Comparison of ENCODE assay signal across 9 mouse cellular contexts in the genomic region with DNA sequence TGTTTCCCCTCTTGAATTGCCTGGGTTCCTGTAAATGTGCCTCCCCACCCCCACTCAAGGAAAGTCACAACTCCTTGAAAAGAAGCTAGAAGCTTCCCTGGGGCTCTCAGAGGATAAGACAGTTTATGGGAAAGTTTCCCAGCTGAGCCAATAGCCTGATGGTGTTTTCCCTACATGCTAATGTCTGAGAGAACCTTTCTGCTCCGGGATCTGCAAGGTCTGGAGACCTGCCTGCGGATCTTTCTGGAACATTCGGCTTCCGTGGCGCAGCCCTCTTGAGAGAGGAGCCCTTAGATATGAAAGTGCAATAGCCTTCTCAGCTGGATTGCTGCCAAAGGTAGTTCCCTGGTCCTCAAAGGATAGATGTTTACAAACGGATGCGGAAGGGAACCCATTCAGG. TPM values are rescaled to one million over a fixed set of nuclear protein-coding genes. Genes with fewer than 3 reads are reported as not detected.
DNase-seq lines count a peak whose midpoint lies in the region; ATAC-seq lines count a peak whose summit lies in the region.
"Had no signal": no experiment of that assay in that cellular context is flagged by ENCODE, and none has a peak within 500 bp of the region (broad histone marks: within the 10 kb centered on the region; RNA-seq: fewer than 3 reads in every experiment).

No protein-coding gene starts in this region.

- no peaks in the 10 kb centered on the region for H3K27me3 ChIP-seq in heart, embryonic 11.5 days (ENCODE audit: control insufficient read depth, insufficient read depth, low read length)
- H3K27me3 ChIP-seq in kidney, embryonic 14.5 days (ENCODE audit: control insufficient read depth, insufficient read depth, low read length): no peaks in the 10 kb centered on the region
- H3K27me3 ChIP-seq in lung, embryonic 15.5 days: peaks cover 34% of the 10 kb centered on the region

- H3K4me1 ChIP-seq in heart, embryonic 11.5 days (ENCODE audit: control insufficient read depth, insufficient read depth, low read length): peaks cover 12% of the 10 kb centered on the region
- no peaks in the 10 kb centered on the region; the same call in 1 of the 2 replicates for H3K4me1 ChIP-seq in kidney, embryonic 14.5 days (ENCODE audit: control insufficient read depth, insufficient read depth, low read length)
- H3K4me1 ChIP-seq in lung, embryonic 15.5 days: peaks cover 21% of the 10 kb centered on the region

- ATAC-seq in heart, embryonic 11.5 days (replicated peaks; ENCODE audit: insufficient number of reproducible peaks, low FRiP score, low TSS enrichment): no peak
- no peak for ATAC-seq in kidney, embryonic 14.5 days (ENCODE audit: low FRiP score, low TSS enrichment)
- ATAC-seq in lung, embryonic 15.5 days (ENCODE audit: borderline replicate concordance, extremely low read depth, low FRiP score, low TSS enrichment): no peak

- H3K9me3 ChIP-seq in heart, embryonic 11.5 days (replicated peaks; ENCODE audit: control insufficient read depth, low read length): no peaks in the 10 kb centered on the region
- no peaks in the 10 kb centered on the region for H3K9me3 ChIP-seq in kidney, embryonic 14.5 days (ENCODE audit: control insufficient read depth, low read length)
- H3K9me3 ChIP-seq in lung, embryonic 15.5 days: no peaks in the 10 kb centered on the region

- no peaks in the 10 kb centered on the region for H3K36me3 ChIP-seq in heart, embryonic 11.5 days (ENCODE audit: control insufficient read depth, insufficient read depth, low read length)
- H3K36me3 ChIP-seq in kidney, embryonic 14.5 days (ENCODE audit: control insufficient read depth, insufficient read depth, low read length): no peaks in the 10 kb centered on the region
- H3K36me3 ChIP-seq in lung, embryonic 15.5 days: no peaks in the 10 kb centered on the region

- H3K27ac ChIP-seq in heart, embryonic 11.5 days (ENCODE audit: low read depth, low read length): no peak overlapping the region
- H3K27ac ChIP-seq in kidney, embryonic 14.5 days (ENCODE audit: low read depth, low read length): no peak overlapping the region
- no peak overlapping the region for H3K27ac ChIP-seq in lung, embryonic 15.5 days

- DNase-seq in cerebellum, postnatal 14 days: peak; percentile 20 to 25
- DNase-seq in cerebellum, adult 11 months: no peak
- DNase-seq in cerebellum, postnatal 25 days: peak; percentile 18 to 20
- peak; percentile 29 for DNase-seq in ovary, postnatal 36 days (ENCODE audit: low spot score)
- DNase-seq in left cerebral cortex, adult 18-20 months (ENCODE audit: low spot score in 2 of 2): no peak

- peak overlapping the region; percentile 93 for H3K4me2 ChIP-seq in heart, embryonic 11.5 days
- peak overlapping the region; percentile 88 for H3K4me2 ChIP-seq in kidney, embryonic 14.5 days (replicated peaks; ENCODE audit: low read depth, low read length)
- H3K4me2 ChIP-seq in lung, embryonic 15.5 days: peak overlapping the region; percentile 91

- 14% methylated on average over 7 of the region's 7 CpGs for WGBS in heart, embryonic 11.5 days (ENCODE audit: insufficient replicate concordance)
- WGBS in kidney, embryonic 14.5 days: 11% methylated on average over 7 of the region's 7 CpGs
- 3% methylated on average over 7 of the region's 7 CpGs for WGBS in lung, embryonic 15.5 days

- peak overlapping the region; percentile 68 for H3K4me3 ChIP-seq in heart, embryonic 11.5 days (ENCODE audit: low read depth, low read length)
- peak overlapping the region; percentile 60 for H3K4me3 ChIP-seq in kidney, embryonic 14.5 days (ENCODE audit: low read length)
- peak overlapping the region; percentile 49 for H3K4me3 ChIP-seq in lung, embryonic 15.5 days

- H3K9ac ChIP-seq in heart, embryonic 11.5 days (ENCODE audit: low read depth, low read length): peak overlapping the region; percentile 64; the same call in 1 of the 2 replicates
- peak overlapping the region; percentile 53; the same call in 1 of the 2 replicates for H3K9ac ChIP-seq in kidney, embryonic 14.5 days (ENCODE audit: low read depth, low read length)
- H3K9ac ChIP-seq in lung, embryonic 15.5 days: peak overlapping the region; percentile 11; the same call in 1 of the 2 replicates

RNA-seq across cellular contexts. Expression of gene Parm1, which starts 1.5 kb away (rescaled TPM):
- polyA plus RNA-seq in heart, embryonic 11.5 days (2014; fragmentation: Nextera tagmentation; extraction: Ambion mirVana): 27.0 and 33.9 TPM in 2 replicates
- polyA plus RNA-seq in kidney, embryonic 14.5 days (2014; fragmentation: Nextera tagmentation; extraction: Ambion mirVana): 7.1 and 8.1 TPM in 2 replicates
- polyA plus RNA-seq in lung, embryonic 15.5 days (2015; fragmentation: Nextera tagmentation; extraction: Ambion mirVana): 7.9 and 8.6 TPM in 2 replicates
- total RNA-seq in left cerebral cortex, adult 18-20 months (2021): 10 to 100 TPM; 37.6 to 41.3 TPM
- total RNA-seq: neutrophil, adult 5-6 weeks had no signal

Comparison
In these comparisons a context has a peak if more than half of its experiments do, and no peak if none do; other contexts are left out.
1. DNase-seq: peak in cerebellum, postnatal 14 days (2 of 2), cerebellum, postnatal 25 days (2 of 2) and ovary, postnatal 36 days (single experiment); none in cerebellum, adult 11 months (single experiment) and left cerebral cortex, adult 18-20 months (0 of 2).
2. H3K9ac ChIP-seq: peak in every context shown above with its lines; median percentile 64 in heart, embryonic 11.5 days; 53 in kidney, embryonic 14.5 days; 11 in lung, embryonic 15.5 days.
3. Peak in every context shown above with its lines, with median percentiles within 50 percentile points of each other: H3K4me2 ChIP-seq and H3K4me3 ChIP-seq.